Mouse (Mus musculus): Measurements from ENCODE around the gene Epb41l2. TPM values are rescaled to one million over a fixed set of nuclear protein-coding genes. Genes with fewer than 3 reads are reported as not detected.
A peak's percentile ranks its signal among the peaks of the same experiment; 100 is the strongest.

The Epb41l2 gene
- 100 to 1,000 TPM in 1 of 2 experiments, 10 to 100 TPM in 1; 96.1 to 121 TPM for total RNA-seq (2021)
- long read RNA-seq, experiment 1, full-length matches to known transcripts: 15 of 47 reads
- long read RNA-seq, experiment 1, partial matches to known transcripts: 17 of 47 reads
- long read RNA-seq, experiment 1, other reads (novel, unspliced or antisense): 15 of 47 reads
- long read RNA-seq, experiment 2, full-length matches to known transcripts: 17 of 46 reads
- long read RNA-seq, experiment 2, partial matches to known transcripts: 9 of 46 reads
- long read RNA-seq, experiment 2, other reads (novel, unspliced or antisense): 20 of 46 reads

DNA sequence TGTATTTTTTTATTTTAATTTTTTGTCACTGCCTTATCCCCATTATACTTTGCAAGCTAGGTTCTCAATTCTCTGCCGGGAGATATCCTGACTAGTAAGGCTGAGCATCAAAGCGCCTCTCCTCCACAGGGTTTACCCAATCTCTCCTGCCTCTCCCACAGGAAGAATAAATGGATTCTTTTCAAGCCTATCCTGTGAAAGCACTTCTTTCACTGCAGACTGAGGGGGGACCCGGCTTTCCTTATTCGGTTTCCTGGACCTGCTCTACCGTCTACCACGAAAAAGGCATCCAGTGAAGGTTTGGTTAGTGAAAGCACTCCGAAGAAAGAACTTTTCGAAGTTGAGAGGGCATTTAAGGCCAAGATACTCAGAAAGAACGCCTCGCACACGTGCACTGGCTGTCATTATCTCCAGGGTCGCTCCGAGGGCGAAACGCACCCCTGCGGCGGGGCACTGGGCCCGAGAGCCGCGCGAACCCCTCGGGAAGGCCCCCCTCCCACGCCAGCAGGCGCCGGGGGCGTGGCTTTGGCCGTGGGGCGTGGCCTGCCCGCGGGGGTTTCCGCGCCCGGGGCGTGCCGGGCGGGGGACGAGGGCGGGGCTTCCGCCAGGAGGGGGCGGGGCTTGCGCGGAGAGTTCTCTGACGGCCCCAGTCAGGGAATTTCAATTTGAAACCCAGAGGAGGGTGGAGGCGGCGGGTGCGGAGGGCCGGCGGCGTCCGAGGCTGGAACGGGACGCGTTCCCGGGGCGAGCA, at the start of gene Epb41l2:
TSS of gene Epb41l2 (plus strand) at position 591 of the 751 bp plus-strand sequence.
- peak; percentile 99 for DNase-seq

DNA sequence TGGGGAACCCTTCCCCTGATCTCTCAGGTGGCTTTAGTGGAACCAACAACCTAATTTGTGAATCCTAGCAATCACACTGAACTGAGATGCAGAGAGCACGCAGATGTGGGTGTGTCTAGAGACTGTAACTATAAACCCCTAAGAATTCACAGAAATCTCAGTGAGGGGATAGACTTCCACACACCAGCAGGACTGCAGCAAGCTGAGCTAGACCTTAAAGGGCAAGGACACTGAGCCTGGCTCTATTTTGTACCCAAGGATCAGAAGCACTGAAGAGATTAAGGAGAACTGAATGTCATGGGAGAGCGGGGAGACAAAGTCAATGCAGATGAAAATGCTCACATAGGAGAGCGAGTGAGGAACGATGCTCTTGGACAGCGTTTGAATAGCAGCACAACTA, 49.6 kb upstream of the Epb41l2 start:
- no peak for DNase-seq

DNA sequence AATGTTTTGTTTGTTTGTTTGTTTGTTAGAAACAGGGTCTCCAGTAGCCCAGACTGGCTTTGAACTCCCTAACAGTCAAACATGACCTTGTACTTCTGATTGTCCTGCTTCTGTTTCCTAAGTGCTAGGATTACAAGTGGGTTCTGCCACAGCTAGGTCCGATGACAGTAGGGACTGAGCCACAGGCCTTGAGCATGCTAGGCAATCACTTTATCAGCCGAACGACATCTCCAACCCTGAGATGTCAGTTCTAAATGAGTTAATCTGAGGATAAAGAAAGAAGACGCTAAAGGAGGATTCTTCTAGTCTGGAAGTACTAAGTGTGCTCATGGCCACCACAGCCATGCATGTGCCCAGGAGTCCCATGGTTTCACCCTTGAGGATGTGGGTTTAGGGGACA, 48.9 kb upstream of the Epb41l2 start:
- DNase-seq: no peak

DNA sequence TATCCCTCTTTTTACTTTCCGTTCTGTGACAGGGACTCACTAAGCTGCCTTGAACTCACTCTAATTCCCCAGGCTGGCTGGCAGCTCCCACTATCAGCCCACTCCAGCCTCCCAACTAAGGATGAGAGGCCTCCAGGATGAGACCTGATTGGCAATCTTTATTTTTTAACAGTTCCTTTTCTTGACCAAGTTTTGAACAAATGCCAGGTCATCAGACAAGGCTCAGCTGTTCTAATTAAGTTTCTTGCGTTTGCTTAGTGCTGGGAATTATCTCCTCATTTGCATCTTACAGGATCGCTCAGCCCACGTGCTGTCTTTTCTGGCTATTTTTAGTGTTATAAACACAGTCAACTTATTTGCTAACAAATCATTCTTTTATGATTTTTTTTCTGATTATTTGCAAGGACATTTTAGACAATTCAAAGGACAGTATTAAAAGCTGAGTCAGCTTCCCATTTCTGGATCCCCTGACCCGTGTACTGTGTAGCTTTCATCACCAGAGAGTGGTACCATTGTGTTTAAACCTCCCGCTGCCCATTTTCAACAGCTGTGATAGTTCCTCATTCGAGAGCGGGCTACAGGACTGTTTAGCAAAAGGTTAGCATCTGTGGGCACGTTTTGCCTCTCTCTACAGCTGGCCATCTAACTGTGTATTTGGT, 47.9 kb upstream of the Epb41l2 start:
- DNase-seq: no peak

DNA sequence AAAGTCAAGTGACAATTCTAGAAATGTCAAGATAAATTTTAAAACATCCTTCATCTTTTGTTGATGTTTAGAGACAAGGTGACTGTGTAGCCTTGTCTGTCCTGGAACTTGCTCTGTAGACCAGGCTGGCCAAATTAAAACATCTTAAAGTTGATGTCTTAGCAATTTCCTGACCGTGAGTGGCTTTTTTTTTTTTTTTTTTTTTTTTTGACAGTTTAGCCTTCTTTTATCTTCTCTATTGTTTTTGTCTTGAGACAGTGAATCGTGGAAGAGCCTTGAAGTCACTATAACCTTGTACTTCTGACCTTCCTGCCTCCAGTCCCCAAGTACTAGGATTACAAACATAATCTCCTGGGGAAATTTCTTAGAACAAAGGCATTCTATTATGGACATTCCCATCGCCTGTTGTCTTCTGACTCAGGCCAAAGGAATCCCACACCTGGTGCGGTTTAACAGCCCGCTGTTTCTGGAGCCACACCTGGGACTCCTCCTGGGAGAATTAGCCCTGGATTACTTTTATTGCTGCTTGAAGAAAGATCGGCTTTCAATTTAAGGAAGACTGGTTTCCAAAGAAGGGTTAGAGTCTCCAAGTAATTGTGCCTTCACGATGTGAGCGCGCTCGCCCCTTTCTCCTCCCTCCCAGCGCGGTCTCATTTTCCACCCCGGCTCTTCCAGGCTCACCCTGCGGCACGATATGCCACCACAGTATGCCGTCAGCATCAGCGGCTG, 45.6 kb upstream of the Epb41l2 start:
- no peak for DNase-seq

DNA sequence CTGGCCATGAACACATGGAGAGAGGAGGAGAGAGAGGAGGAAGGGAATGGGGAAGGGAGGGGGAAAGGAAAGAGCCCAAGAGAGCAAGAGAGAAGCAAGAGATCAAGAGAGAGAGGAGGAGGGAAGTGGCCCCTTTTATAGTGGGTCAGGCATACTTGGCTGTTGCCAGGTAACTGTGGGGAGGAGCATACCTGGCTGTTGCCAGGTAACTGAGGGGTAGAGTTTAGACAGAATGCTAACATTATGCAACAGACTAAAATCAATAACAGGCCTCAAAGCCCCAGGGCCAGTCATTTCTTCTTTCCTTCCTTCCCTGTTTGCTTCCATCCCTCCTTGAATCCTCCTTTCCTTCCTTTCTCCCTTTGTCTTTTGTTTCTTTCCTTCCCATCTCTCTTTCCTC, 41.9 kb upstream of the Epb41l2 start:
- no peak for DNase-seq

DNA sequence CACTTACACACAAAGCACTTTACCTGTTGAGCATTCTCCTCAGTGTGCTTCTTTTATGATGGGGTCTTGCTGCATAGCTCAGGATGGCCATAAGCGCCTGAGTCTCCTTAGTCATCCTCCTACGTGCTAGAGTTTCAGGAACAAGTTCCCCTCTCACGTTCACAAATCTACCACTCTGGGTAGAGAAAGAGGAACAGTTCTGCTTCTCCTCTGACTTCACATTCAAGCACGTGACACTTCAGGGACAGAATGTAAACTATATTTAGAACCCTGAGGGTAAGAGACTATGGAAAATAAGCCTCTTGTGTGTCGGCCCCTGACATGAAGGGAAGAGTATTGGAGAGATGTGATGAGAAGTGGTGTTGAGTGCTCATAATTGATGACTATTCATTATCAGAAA, 41.2 kb upstream of the Epb41l2 start:
- no peak for DNase-seq

DNA sequence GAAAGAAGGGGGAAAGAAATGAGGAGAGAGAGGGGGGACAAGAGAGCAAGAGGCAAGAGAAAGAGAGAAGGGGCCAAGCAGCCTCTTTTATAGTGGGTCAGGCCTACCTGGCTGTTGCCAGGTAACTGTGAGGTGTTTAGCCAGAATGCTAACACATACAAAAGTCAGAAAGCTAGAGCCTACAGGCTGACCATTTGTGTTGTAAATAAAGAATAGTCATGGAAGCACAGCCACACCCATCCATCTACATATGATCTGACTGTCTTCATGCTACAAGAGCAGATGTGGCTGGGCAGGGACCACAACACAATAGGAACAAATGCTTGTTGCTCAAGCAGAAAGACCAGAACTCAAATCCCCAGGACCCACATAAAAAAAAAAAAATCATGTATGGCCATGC, 40.1 kb upstream of the Epb41l2 start:
- DNase-seq: no peak

DNA sequence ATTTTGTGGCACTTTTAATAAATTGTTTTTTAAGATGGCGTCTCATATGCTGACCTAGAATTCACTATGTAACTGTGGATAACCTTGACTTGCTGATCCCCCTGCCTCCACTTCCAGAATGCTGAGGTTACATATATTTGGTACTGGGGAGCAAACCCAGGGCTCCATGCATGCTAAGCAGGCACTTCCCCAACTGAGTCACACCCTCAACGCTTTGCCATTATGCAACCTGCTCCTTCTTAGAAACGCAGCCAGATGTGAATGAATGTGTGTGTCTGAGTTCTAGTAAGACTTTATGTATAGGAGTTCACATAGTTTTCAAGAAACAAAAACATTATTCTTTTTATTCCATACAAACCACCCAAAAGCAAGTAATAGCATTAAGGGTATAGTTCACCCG, 38.4 kb upstream of the Epb41l2 start:
- DNase-seq: no peak

DNA sequence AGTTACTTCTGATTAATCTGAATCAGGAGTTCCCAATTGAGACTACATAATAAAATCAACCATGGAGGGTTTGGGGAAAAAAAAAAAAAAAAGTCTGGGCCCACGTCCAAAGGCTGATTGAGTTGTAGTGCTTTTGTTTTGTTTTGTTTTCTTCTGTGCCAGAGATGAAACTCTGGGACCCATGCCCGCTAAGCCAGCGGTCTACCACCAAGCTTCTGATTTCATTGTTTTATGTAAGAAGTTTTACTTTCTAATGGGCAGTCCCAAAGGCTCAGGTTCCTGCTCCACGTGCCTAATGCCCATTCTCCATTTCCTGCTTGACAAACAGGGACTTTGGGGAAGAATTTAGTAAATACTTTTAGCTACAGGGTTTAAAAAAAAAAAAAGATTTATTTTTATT, 33.9 kb upstream of the Epb41l2 start:
- peak; percentile 15 for DNase-seq

DNA sequence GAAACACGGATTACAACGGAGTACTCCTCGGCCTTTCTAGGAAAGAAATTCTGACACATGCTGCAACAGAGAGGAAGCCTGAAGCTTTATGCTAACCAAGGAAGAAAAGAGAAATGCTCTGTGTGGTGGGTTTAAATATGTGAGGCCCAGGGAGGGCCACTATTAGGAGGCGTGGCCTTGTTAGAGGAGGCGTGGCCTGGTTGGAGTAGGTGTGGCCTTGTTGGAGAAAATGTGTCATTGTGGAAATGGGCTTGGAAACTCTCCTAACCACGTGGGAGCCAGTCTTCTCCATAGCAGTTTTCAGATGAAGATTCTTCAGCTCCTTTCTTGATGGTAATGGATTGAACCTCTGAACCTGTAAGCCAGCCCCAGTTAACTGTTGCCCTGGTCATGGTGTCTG, 32.1 kb upstream of the Epb41l2 start:
- no peak for DNase-seq

DNA sequence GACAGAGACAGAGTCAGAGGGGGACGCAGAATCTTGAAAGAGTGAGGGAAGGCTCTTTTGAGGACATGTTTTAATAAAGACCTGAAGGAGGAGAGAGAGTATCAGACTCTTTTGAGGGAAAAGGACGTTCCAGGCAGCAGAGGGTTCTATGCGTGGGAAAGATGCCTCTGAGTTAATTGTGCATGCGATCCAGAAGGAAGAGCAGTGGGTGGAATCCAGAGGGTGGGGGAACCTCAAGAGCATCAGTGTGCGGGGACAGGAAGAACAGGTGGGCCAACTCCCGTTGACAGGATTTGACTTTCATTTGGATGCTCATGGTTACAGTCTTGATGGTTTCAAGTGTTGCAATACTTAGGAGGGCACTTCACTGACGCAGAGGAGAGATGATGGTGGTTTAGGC, 29.5 kb upstream of the Epb41l2 start:
- DNase-seq: no peak

DNA sequence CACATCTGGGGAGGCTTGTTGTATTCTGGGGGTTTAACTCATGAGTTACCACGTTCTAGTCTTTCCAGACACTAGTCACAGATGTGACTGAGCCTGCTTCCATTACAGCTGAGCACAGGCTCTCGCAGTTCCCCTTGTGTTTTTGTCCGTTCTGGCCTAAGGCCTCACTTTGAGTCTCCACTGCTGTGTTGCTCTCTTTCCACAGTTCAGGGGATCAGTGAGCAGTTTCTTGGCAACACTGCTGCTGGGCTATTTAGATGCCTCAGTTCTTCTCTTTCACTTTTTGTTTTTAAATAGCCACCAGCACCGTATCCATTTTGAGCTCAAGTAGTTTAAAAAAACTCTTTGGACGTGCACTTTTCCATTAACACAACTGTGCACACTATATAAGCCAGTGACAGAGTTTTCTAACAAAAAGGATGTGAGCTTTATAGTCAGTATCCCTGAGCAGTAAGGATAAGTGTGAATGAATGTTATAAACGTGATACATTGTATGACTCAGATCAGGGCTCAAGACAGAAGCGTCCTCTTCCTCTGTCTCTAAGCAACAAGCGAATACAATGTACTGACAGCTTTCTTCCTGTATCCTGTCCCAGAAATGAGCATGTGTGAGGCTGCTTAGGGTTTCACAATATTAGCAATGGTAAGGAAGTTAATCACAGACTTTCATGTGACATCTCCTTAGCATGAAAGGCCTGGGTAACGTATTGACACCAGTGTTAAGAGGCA, 28.1 kb upstream of the Epb41l2 start:
- no peak for DNase-seq

DNA sequence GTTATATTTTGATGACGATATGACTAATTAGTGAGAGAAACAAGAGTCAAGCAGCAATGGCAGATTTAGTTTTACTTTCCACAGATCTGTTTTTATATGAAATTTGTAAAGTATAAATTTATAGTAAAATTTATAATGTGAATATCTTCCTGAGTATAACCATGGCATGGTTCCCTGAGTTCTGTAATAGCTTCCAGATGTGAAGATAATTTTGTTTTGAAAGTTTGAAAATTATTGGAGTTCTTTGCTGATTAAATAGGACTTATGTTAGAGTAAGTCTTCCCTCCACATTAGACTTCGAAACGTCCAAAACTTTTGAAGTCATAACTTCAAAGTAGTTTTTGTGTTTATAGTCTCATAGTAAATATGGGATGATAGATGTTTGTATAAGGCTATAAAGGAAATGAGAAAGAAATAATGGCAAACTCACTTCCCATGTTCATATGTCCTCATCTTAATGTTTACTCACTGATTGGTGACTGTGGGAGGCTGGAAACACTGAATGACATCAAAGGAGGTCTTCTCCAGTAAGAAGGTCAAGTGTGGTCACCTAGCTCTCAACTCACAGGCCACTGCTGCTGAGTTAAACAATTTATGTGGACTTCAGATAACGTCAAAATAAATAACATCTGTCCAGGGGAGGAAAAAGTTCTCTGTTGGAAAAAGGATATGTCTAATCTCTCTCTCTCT, 26.1 kb upstream of the Epb41l2 start:
- no peak for DNase-seq

DNA sequence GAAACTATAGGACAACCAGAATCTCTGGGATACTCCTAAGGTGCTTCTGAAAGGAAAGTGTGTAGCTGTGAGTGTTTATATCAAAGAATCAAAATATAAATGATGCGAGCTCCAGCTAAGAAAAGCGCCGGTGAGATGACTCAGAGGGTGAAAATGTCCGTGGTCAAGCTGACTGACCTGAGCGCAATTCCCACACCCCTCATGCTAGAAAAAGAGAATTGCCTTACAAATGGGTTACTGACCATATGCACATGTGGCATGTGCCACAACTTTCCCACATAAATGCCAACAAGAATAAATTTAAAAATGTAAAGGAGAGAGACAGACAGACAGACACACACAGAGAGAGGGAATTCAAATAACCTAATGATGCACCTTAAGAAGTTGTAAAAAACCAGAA, 18.9 kb upstream of the Epb41l2 start:
- no peak for DNase-seq

DNA sequence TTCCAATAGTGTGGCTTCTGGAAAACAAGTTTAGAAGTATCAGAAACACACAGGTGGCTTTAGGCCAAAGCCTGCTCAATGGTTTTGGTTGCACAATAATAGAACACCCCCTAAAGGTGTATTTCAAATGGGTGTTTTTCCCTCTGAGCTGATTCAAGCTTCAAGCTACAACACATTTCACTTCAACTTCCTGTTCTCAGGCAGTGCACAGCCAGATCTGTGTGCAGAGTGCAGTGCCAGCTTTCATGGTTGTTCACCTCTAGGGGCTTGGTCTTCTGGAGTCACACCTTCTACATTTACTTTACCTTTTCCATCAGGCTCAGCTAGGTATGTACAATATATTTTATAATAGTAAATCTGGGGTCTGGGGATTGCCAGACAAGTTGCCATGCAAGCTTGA, 16.8 kb upstream of the Epb41l2 start:
- DNase-seq: no peak

DNA sequence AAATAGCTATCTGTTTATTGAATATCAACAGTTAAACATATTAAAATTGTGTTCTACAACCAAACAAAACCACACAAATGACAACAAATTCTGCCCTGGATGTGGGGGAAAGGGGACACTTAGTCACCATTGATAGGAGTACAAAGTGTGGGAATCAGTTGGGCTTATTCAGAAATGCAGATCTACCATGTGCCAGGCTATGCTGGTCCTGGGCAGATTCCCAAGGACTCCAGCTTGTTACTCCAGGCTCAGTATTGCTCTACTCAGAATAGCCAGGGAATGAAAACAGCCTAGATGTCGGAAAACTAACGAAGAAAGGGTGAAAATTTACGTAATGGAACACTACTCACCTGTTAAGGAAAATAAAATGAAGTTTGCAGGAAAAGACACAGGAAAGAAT, 5.7 kb upstream of the Epb41l2 start:
- no peak for DNase-seq

DNA sequence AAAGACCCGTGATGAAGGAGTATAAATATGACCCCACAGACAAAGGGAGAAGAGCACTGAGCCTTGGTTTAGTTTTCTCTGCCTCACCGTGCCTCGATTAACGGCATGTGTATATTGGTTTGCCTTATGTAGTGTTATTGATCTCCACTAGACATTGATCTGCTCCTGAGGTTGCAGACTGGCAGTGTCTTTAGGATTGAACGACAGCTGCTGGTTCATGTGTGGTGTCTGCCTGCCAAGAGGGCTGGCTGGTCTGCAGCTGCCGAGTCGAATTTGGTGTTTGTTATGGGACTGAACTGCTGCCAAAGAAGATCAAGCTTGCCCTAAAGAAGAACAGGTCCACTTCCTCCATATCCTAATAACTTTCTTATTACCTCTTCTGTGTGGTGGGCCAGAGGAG, 5.2 kb upstream of the Epb41l2 start:
- DNase-seq: no peak

DNA sequence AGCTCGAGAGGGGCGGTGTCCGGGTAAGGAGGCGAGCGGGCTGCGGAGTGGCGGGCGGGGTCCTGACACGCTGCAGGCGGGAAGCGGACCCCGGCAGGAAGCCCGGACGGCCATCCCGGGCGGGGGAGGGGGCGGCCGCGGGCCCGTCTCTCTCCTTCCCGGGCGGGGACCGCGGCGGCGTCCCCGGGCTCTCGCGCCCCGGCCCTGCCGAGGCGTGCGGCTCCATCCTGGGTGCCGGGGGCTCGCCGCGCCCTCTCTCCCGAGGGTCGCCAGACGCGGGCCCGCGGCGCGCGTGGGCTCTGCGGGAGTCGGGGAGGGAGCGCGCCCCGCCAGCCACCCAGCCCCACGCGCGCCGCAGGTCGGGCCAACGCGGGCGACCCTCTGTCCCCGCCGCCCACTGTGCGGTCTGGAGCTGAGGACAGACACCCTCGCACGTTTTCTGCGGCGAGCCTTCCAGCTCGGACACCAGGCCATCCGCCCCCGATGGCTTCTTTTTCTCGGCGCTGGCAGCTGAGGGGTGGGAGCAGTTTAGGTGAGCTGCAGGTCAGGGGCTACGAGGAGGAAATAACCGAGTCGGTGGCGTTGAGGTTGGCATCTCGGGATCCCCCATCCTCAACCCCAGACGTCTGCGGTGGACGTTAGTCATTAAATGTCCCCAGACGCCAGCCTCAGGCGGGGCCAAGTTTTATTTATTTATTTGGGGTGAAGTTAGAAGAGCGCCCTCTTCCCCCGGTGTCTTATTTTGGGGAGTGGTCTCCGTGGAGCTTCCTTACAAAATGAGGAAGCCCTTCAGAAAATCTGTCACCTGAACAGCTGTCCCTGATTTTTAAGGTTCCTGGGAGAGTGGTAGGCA, 587 bp downstream of the Epb41l2 start:
- DNase-seq: peak; percentile 50

DNA sequence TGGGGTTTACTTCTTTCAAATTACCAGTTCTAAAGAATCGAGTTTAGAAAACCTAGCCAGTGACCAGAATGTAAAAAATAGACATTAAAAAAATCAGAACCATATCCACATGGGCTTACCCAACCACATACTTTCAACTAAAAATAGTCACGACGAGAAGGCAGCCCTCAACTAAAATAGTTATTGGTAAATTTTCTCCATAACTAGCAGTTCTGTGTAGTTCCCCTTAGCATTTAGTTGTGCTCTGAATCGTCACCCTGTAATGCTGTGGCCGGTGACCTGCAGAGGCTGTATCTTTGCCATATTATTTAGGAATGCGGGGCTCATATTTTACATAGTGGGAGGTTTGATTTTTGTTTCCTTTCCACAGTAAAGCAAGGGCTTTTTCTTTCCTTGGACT, 2.6 kb downstream of the Epb41l2 start:
- DNase-seq: no peak

DNA sequence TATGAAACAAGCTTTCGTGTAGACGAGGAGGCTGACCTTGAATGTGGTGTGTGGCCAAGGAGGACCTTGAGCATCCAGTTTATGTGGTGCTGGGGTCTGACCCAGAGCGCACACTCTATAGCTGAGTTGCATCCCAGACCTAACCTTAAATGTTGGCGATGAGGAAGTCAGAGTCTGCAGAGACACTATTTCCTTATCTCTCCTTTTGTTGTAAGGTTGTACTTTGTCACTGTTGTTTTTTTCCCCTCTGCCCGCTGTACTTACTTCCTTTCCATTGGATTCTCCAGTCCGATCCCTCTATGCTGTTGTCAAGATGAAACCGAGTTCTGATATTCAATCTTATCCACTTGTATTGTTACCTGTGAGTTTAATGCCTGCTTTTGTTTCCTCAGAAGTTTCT, 5.6 kb downstream of the Epb41l2 start:
- DNase-seq: no peak
